ENCODE assay signal across 13 mouse cellular contexts in the genomic region with DNA sequence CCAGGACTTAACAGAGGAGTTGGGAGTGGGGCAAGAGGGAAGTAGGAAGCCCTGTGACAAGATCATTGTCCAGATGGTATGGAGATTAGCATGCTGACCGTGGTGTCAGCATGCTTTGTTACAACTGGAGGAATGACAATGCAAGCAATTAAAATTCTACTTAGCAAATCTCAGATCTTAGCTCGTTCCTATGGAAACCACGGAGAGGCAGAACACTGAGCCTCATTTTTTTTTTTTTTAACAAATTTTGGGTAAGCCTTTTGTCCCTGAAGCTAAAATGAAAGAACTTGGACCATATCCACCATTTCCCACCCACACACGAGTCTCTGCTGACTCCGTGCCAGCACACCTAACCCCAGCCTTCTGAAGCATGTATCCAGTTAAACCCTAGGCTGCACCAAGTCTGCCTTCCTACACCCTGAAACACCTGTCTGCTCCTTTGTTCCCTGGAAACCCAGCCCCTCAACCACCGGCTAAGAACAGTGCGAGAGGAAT.
DNase-seq lines count a peak whose midpoint lies in the region; ATAC-seq and TF ChIP-seq lines count a peak whose summit lies in the region.
"Had no signal": no experiment of that assay in that cellular context is flagged by ENCODE, and none has a peak within 500 bp of the region (broad histone marks: within the 10 kb centered on the region; RNA-seq: fewer than 3 reads in every experiment).

No protein-coding gene starts in this region.

- no peak for TF ChIP-seq CTCF in cortical plate, adult 2 months (IDR thresholded peaks at IDR 0.05; ENCODE audit: extremely low read depth, insufficient read depth, low read length)

- peak overlapping the region; percentile 39 for H3K4me2 ChIP-seq in hindbrain, embryonic 15.5 days
- 0 out of 2 replicates have a peak overlapping the region, but pooled peaks have one; percentile 5 for H3K4me2 ChIP-seq in neural tube, embryonic 14.5 days (ENCODE audit: low read depth, low read length)
- H3K4me2 ChIP-seq: stomach, embryonic 15.5 days had no signal

- peak overlapping the region; percentile 19 for H3K4me3 ChIP-seq in cortical plate, adult 2 months (ENCODE audit: insufficient read depth, low read length)
- no peak overlapping the region for H3K4me3 ChIP-seq in hindbrain, embryonic 15.5 days
- H3K4me3 ChIP-seq in neural tube, embryonic 14.5 days (ENCODE audit: low read depth, low read length): no peak overlapping the region
- H3K4me3 ChIP-seq: stomach, embryonic 15.5 days had no signal

- H3K9me3 ChIP-seq in hindbrain, embryonic 15.5 days: no peaks in the 10 kb centered on the region
- H3K9me3 ChIP-seq in neural tube, embryonic 14.5 days (ENCODE audit: control insufficient read depth, low read length): no peaks in the 10 kb centered on the region
- H3K9me3 ChIP-seq: stomach, embryonic 15.5 days had no signal

- H3K9ac ChIP-seq in hindbrain, embryonic 15.5 days: no peak overlapping the region
- H3K9ac ChIP-seq in neural tube, embryonic 14.5 days (replicated peaks; ENCODE audit: low read depth, low read length): no peak overlapping the region
- H3K9ac ChIP-seq: stomach, embryonic 15.5 days had no signal

- no peak overlapping the region for H3K27ac ChIP-seq in cortical plate, adult 2 months (ENCODE audit: insufficient read depth, low read length)
- peak overlapping the region; percentile 16 for H3K27ac ChIP-seq in hindbrain, embryonic 15.5 days (replicated peaks)
- no peak overlapping the region for H3K27ac ChIP-seq in neural tube, embryonic 14.5 days (ENCODE audit: low read depth, low read length)
- H3K27ac ChIP-seq: stomach, embryonic 15.5 days had no signal

- ATAC-seq in hindbrain, embryonic 15.5 days (ENCODE audit: low FRiP score, low read depth): peak; percentile 58; the same call in 1 of the 2 replicates
- ATAC-seq in neural tube, embryonic 14.5 days (ENCODE audit: low read depth): 0 out of 2 replicates have a peak, but pooled peaks have one; percentile 41

- no peaks in the 10 kb centered on the region for H3K36me3 ChIP-seq in hindbrain, embryonic 15.5 days
- H3K36me3 ChIP-seq in neural tube, embryonic 14.5 days (ENCODE audit: control insufficient read depth, insufficient read depth, low read length): no peaks in the 10 kb centered on the region

- no peak for TF ChIP-seq POLR2A in cortical plate, adult 2 months (IDR thresholded peaks at IDR 0.05; ENCODE audit: extremely low read depth, insufficient read depth, low read length)

- DNase-seq in frontal cortex, postnatal 36 days (ENCODE audit: low spot score in 2 of 2): peak; percentile 36 to 40
- no peak for DNase-seq in frontal cortex, postnatal 10 days (ENCODE audit: low spot score in 2 of 2)
- no peak for DNase-seq in kidney, postnatal 25 days
- no peak for DNase-seq in thymus, postnatal 25 days
- DNase-seq in gastrocnemius, adult 8-10 months (ENCODE audit: low spot score in 2 of 2): no peak
- DNase-seq: cerebellum, adult 11 months; heart, postnatal 14 days; kidney, postnatal 36 days; lung, postnatal 36 days had no signal

- H3K4me1 ChIP-seq in cortical plate, adult 2 months (ENCODE audit: control insufficient read depth, insufficient read depth, low read length): peaks cover 7% of the 10 kb centered on the region
- peaks cover 40% of the 10 kb centered on the region for H3K4me1 ChIP-seq in hindbrain, embryonic 15.5 days (replicated peaks)
- no peaks in the 10 kb centered on the region for H3K4me1 ChIP-seq in neural tube, embryonic 14.5 days (ENCODE audit: control insufficient read depth, insufficient read depth, low read length)
- H3K4me1 ChIP-seq: stomach, embryonic 15.5 days had no signal

- H3K27me3 ChIP-seq in hindbrain, embryonic 15.5 days: no peaks in the 10 kb centered on the region
- no peaks in the 10 kb centered on the region for H3K27me3 ChIP-seq in neural tube, embryonic 14.5 days (ENCODE audit: control insufficient read depth, insufficient read depth, low read length)
- H3K27me3 ChIP-seq: stomach, embryonic 15.5 days had no signal

- WGBS in hindbrain, embryonic 15.5 days: 5% methylated on average over 7 of the region's 7 CpGs
- WGBS in neural tube, embryonic 14.5 days: 14% methylated on average over 7 of the region's 7 CpGs

Comparison
In these comparisons a context has a peak if more than half of its experiments do, and no peak if none do; other contexts are left out.
1. DNase-seq: peak in frontal cortex, postnatal 36 days (2 of 2); none in frontal cortex, postnatal 10 days (0 of 2), kidney, postnatal 25 days (0 of 2), thymus, postnatal 25 days (single experiment) and gastrocnemius, adult 8-10 months (0 of 2).